Mouse (Mus musculus): Measurements from ENCODE around the gene Gid4. TPM values are rescaled to one million over a fixed set of nuclear protein-coding genes. Genes with fewer than 3 reads are reported as not detected.

The Gid4 gene
- polyA plus RNA-seq (2016; fragmentation: Nextera tagmentation; extraction: Ambion mirVana) = 32.8 and 34.3 TPM in 2 replicates

GRCm38 (mm10) chr11:60416963-60417716, at the start of gene Gid4:
Gene Gid4, plus strand, starts transcription at chr11:60417145.
- WGBS = under 1% methylated on average over 79 of the region's 81 CpGs

GRCm38 (mm10) chr11:60367256-60367655, 49.7 kb upstream of the Gid4 start:
- H3K27me3 ChIP-seq = 0 out of 2 replicates have a peak, but pooled peaks cover 3% of the 10 kb centered on the region
- H3K9me3 ChIP-seq = no peaks in the 10 kb centered on the region
- 86% methylated on average over 3 of the region's 3 CpGs for WGBS
- H3K4me2 ChIP-seq = no peak overlapping the region
- no peaks in the 10 kb centered on the region for H3K36me3 ChIP-seq (replicated peaks)
- no peak overlapping the region for H3K27ac ChIP-seq
- H3K4me1 ChIP-seq = peaks cover 9% of the 10 kb centered on the region; the same call in 1 of the 2 replicates
- H3K4me3 ChIP-seq (replicated peaks) = no peak overlapping the region
- ATAC-seq (ENCODE audit: low FRiP score) = no peak
- no peak overlapping the region for H3K9ac ChIP-seq

More at GRCm38 (mm10) chr11:60416963-60417716, at the start of gene Gid4:
- H3K9me3 ChIP-seq = no peaks in the 10 kb centered on the region
- H3K4me1 ChIP-seq = peaks cover 37% of the 10 kb centered on the region
- no peaks in the 10 kb centered on the region for H3K27me3 ChIP-seq
- no peaks in the 10 kb centered on the region for H3K36me3 ChIP-seq (replicated peaks)
- peak within 1 kb of the TSS; percentile 88 for H3K4me3 ChIP-seq (replicated peaks)
- peak within 1 kb of the TSS; percentile 93 for H3K9ac ChIP-seq
- H3K27ac ChIP-seq = peak within 1 kb of the TSS; percentile 85
- peak; percentile 98 for ATAC-seq (ENCODE audit: low FRiP score)
- H3K4me2 ChIP-seq = peak within 1 kb of the TSS; percentile 88

- Histone ChIP-seq H3K4me2 (no peak overlapping the region), H3K4me1 (peaks cover 9% of the 10 kb centered on the region; the same call in 1 of the 2 replicates), H3K4me3 (replicated peaks) (no peak overlapping the region), H3K27me3 (0 out of 2 replicates have a peak, but pooled peaks cover 3% of the 10 kb centered on the region), H3K36me3 (replicated peaks) (no peaks in the 10 kb centered on the region), H3K9ac (no peak overlapping the region), H3K9me3 (no peaks in the 10 kb centered on the region), H3K27ac (no peak overlapping the region)
- 85% methylated on average over 4 of the region's 4 CpGs for WGBS
- no peak for ATAC-seq (ENCODE audit: low FRiP score)
Measured at GRCm38 (mm10) chr11:60368909-60369308, 48.0 kb upstream of the Gid4 start.

GRCm38 (mm10) chr11:60369448-60369847, 47.5 kb upstream of the Gid4 start:
- no peak overlapping the region for H3K4me3 ChIP-seq (replicated peaks)
- peaks cover 9% of the 10 kb centered on the region; the same call in 1 of the 2 replicates for H3K4me1 ChIP-seq
- no peak overlapping the region for H3K27ac ChIP-seq
- H3K9me3 ChIP-seq = no peaks in the 10 kb centered on the region
- H3K27me3 ChIP-seq = 0 out of 2 replicates have a peak, but pooled peaks cover 3% of the 10 kb centered on the region
- H3K36me3 ChIP-seq (replicated peaks) = no peaks in the 10 kb centered on the region
- H3K4me2 ChIP-seq = no peak overlapping the region
- ATAC-seq (ENCODE audit: low FRiP score) = no peak
- WGBS = 76% methylated on average over 4 of the region's 4 CpGs
- no peak overlapping the region for H3K9ac ChIP-seq

- no peak for ATAC-seq (ENCODE audit: low FRiP score)
- 0 out of 2 replicates have a peak, but pooled peaks cover 3% of the 10 kb centered on the region for H3K27me3 ChIP-seq
- no peak overlapping the region for H3K9ac ChIP-seq
- no peaks in the 10 kb centered on the region for H3K9me3 ChIP-seq
- WGBS = 93% methylated on average over 13 of the region's 13 CpGs
- H3K4me1 ChIP-seq = peaks cover 9% of the 10 kb centered on the region; the same call in 1 of the 2 replicates
- no peak overlapping the region for H3K4me3 ChIP-seq (replicated peaks)
- no peaks in the 10 kb centered on the region for H3K36me3 ChIP-seq (replicated peaks)
- H3K4me2 ChIP-seq = no peak overlapping the region
- H3K27ac ChIP-seq = no peak overlapping the region
Measured at GRCm38 (mm10) chr11:60370431-60370830, 46.5 kb upstream of the Gid4 start.

GRCm38 (mm10) chr11:60374481-60374880, 42.5 kb upstream of the Gid4 start:
- Histone ChIP-seq H3K4me1 (no peaks in the 10 kb centered on the region), H3K36me3 (replicated peaks) (no peaks in the 10 kb centered on the region), H3K27ac (no peak overlapping the region), H3K4me3 (replicated peaks) (no peak overlapping the region), H3K9ac (no peak overlapping the region), H3K4me2 (no peak overlapping the region), H3K9me3 (no peaks in the 10 kb centered on the region), H3K27me3 (0 out of 2 replicates have a peak, but pooled peaks cover 3% of the 10 kb centered on the region)
- WGBS = 85% methylated on average over 6 of the region's 6 CpGs
- no peak for ATAC-seq (ENCODE audit: low FRiP score)

- H3K4me2 ChIP-seq = no peak overlapping the region
- H3K9ac ChIP-seq = no peak overlapping the region
- H3K36me3 ChIP-seq (replicated peaks) = no peaks in the 10 kb centered on the region
- no peaks in the 10 kb centered on the region for H3K9me3 ChIP-seq
- 0 out of 2 replicates have a peak, but pooled peaks cover 3% of the 10 kb centered on the region for H3K27me3 ChIP-seq
- no peak overlapping the region for H3K4me3 ChIP-seq (replicated peaks)
- H3K27ac ChIP-seq = no peak overlapping the region
- WGBS = 85% methylated on average over 6 of the region's 6 CpGs
- ATAC-seq (ENCODE audit: low FRiP score) = no peak
- H3K4me1 ChIP-seq = peaks cover 18% of the 10 kb centered on the region
Measured at GRCm38 (mm10) chr11:60383518-60383917, 33.4 kb upstream of the Gid4 start.

GRCm38 (mm10) chr11:60384762-60385421, 32.1 kb upstream of the Gid4 start:
- Histone ChIP-seq H3K27me3 (0 out of 2 replicates have a peak, but pooled peaks cover 3% of the 10 kb centered on the region), H3K4me3 (replicated peaks) (peak overlapping the region; percentile 24), H3K9ac (peak overlapping the region; percentile 44), H3K4me1 (peaks cover 18% of the 10 kb centered on the region), H3K4me2 (peak overlapping the region; percentile 50), H3K9me3 (no peaks in the 10 kb centered on the region), H3K36me3 (replicated peaks) (no peaks in the 10 kb centered on the region), H3K27ac (peak overlapping the region; percentile 80)
- ATAC-seq (ENCODE audit: low FRiP score) = peak; percentile 57; the same call in 1 of the 2 replicates
- WGBS = 4% methylated on average over 16 of the region's 16 CpGs

- no peaks in the 10 kb centered on the region for H3K9me3 ChIP-seq
- 80% methylated on average over 5 of the region's 5 CpGs for WGBS
- H3K36me3 ChIP-seq (replicated peaks) = no peaks in the 10 kb centered on the region
- no peak overlapping the region for H3K4me2 ChIP-seq
- no peak for ATAC-seq (ENCODE audit: low FRiP score)
- H3K27me3 ChIP-seq = 0 out of 2 replicates have a peak, but pooled peaks cover 3% of the 10 kb centered on the region
- no peak overlapping the region; the same call in 1 of the 2 replicates for H3K27ac ChIP-seq
- peaks cover 18% of the 10 kb centered on the region for H3K4me1 ChIP-seq
- no peak overlapping the region for H3K4me3 ChIP-seq (replicated peaks)
- no peak overlapping the region for H3K9ac ChIP-seq
Measured at GRCm38 (mm10) chr11:60385946-60386345, 31.0 kb upstream of the Gid4 start.

- Histone ChIP-seq H3K4me3 (replicated peaks) (no peak overlapping the region), H3K9me3 (no peaks in the 10 kb centered on the region), H3K36me3 (replicated peaks) (no peaks in the 10 kb centered on the region), H3K27ac (no peak overlapping the region), H3K9ac (no peak overlapping the region), H3K27me3 (0 out of 2 replicates have a peak, but pooled peaks cover 3% of the 10 kb centered on the region), H3K4me2 (no peak overlapping the region), H3K4me1 (peaks cover 18% of the 10 kb centered on the region)
- ATAC-seq (ENCODE audit: low FRiP score) = no peak
- WGBS = 97% methylated on average over 2 of the region's 2 CpGs
Measured at GRCm38 (mm10) chr11:60387944-60388343, 29.0 kb upstream of the Gid4 start.

- Histone ChIP-seq H3K9ac (no peak overlapping the region), H3K27ac (no peak overlapping the region), H3K4me2 (no peak overlapping the region), H3K36me3 (replicated peaks) (no peaks in the 10 kb centered on the region), H3K4me3 (replicated peaks) (no peak overlapping the region), H3K9me3 (no peaks in the 10 kb centered on the region), H3K27me3 (no peaks in the 10 kb centered on the region), H3K4me1 (no peaks in the 10 kb centered on the region)
- WGBS = 89% methylated on average over 6 of the region's 6 CpGs
- no peak for ATAC-seq (ENCODE audit: low FRiP score)
Measured at GRCm38 (mm10) chr11:60391346-60391745, 25.6 kb upstream of the Gid4 start.

- 72% methylated on average over 6 of the region's 6 CpGs for WGBS
- ATAC-seq (ENCODE audit: low FRiP score) = no peak; the same call in 1 of the 2 replicates
Measured at GRCm38 (mm10) chr11:60396546-60396945, 20.4 kb upstream of the Gid4 start.

More at GRCm38 (mm10) chr11:60396546-60396945, 20.4 kb upstream of the Gid4 start:
- Histone ChIP-seq H3K4me2 (no peak overlapping the region), H3K9ac (no peak overlapping the region), H3K4me3 (replicated peaks) (no peak overlapping the region), H3K9me3 (no peaks in the 10 kb centered on the region), H3K27me3 (no peaks in the 10 kb centered on the region), H3K4me1 (peaks cover 7% of the 10 kb centered on the region; the same call in 1 of the 2 replicates), H3K27ac (no peak overlapping the region), H3K36me3 (replicated peaks) (peaks cover 15% of the 10 kb centered on the region)

Measured in forebrain, embryonic 12.5 days (tissue).